10 mouse cellular contexts compared by ENCODE assay signal in genomic region chr15:98168622-98169004, GRCm38 (mm10). TPM values are rescaled to one million over a fixed set of nuclear protein-coding genes. Genes with fewer than 3 reads are reported as not detected.
DNase-seq lines count a peak whose midpoint lies in the region; ATAC-seq lines count a peak whose summit lies in the region.
"Had no signal": no experiment of that assay in that cellular context is flagged by ENCODE, and none has a peak within 500 bp of the region (broad histone marks: within the 10 kb centered on the region; RNA-seq: fewer than 3 reads in every experiment).

No protein-coding gene starts in this region.

- no peak overlapping the region for H3K27ac ChIP-seq in kidney, embryonic 14.5 days (ENCODE audit: low read depth, low read length)
- H3K27ac ChIP-seq in embryonic facial prominence, embryonic 11.5 days (replicated peaks; ENCODE audit: low read depth, low read length), result no peak overlapping the region
- H3K27ac ChIP-seq in hindbrain, embryonic 11.5 days (ENCODE audit: low read depth, low read length), result no peak overlapping the region
- peak overlapping the region; percentile 96; the same call in 1 of the 2 replicates for H3K27ac ChIP-seq in midbrain, embryonic 16.5 days (ENCODE audit: low read length)

- no peak overlapping the region for H3K9ac ChIP-seq in kidney, embryonic 14.5 days (ENCODE audit: low read depth, low read length)
- no peak overlapping the region for H3K9ac ChIP-seq in embryonic facial prominence, embryonic 11.5 days (replicated peaks; ENCODE audit: low read length)
- H3K9ac ChIP-seq in hindbrain, embryonic 11.5 days (ENCODE audit: low read depth, low read length), result peak overlapping the region; percentile 40
- peak overlapping the region; percentile 84 for H3K9ac ChIP-seq in midbrain, embryonic 16.5 days (ENCODE audit: low read depth, low read length)
- H3K9ac ChIP-seq: lung, embryonic 14.5 days had no signal

- H3K4me1 ChIP-seq in kidney, embryonic 14.5 days (ENCODE audit: control insufficient read depth, insufficient read depth, low read length), result peaks cover 6% of the 10 kb centered on the region; the same call in 1 of the 2 replicates
- H3K4me1 ChIP-seq in embryonic facial prominence, embryonic 11.5 days (ENCODE audit: control insufficient read depth, insufficient read depth, low read length), result peaks cover 4% of the 10 kb centered on the region
- H3K4me1 ChIP-seq in hindbrain, embryonic 11.5 days (replicated peaks; ENCODE audit: control insufficient read depth, insufficient read depth, low read length), result peaks cover 7% of the 10 kb centered on the region
- peaks cover 42% of the 10 kb centered on the region for H3K4me1 ChIP-seq in midbrain, embryonic 16.5 days (ENCODE audit: control insufficient read depth, insufficient read depth, low read length)

- peak; percentile 9; the same call in 1 of the 2 replicates for ATAC-seq in kidney, embryonic 14.5 days (ENCODE audit: low FRiP score, low TSS enrichment)
- no peak for ATAC-seq in embryonic facial prominence, embryonic 11.5 days (replicated peaks; ENCODE audit: insufficient number of reproducible peaks, low FRiP score, low TSS enrichment, low read depth)
- ATAC-seq in hindbrain, embryonic 11.5 days (ENCODE audit: low FRiP score), result no peak
- no peak for ATAC-seq in midbrain, embryonic 16.5 days
- ATAC-seq in erythroid progenitor cell, adult 5-6 weeks (replicated peaks; ENCODE audit: low FRiP score, poor library complexity, severe bottlenecking), result no peak

- H3K27me3 ChIP-seq in kidney, embryonic 14.5 days (ENCODE audit: control insufficient read depth, insufficient read depth, low read length), result peaks cover 44% of the 10 kb centered on the region
- H3K27me3 ChIP-seq in embryonic facial prominence, embryonic 11.5 days (ENCODE audit: control insufficient read depth, insufficient read depth, low read length), result peaks cover 39% of the 10 kb centered on the region
- peaks cover 30% of the 10 kb centered on the region for H3K27me3 ChIP-seq in hindbrain, embryonic 11.5 days (ENCODE audit: control insufficient read depth, insufficient read depth, low read length)
- H3K27me3 ChIP-seq in midbrain, embryonic 16.5 days (ENCODE audit: control insufficient read depth, insufficient read depth, low read depth, low read length), result peaks cover under 1% of the 10 kb centered on the region; the same call in 1 of the 2 replicates

- H3K4me2 ChIP-seq in kidney, embryonic 14.5 days (replicated peaks; ENCODE audit: low read depth, low read length), result no peak overlapping the region; the same call in 1 of the 2 replicates
- H3K4me2 ChIP-seq in embryonic facial prominence, embryonic 11.5 days (ENCODE audit: low read depth, low read length), result peak overlapping the region; percentile 87
- H3K4me2 ChIP-seq in hindbrain, embryonic 11.5 days (replicated peaks; ENCODE audit: low read depth, low read length), result peak overlapping the region; percentile 82
- peak overlapping the region; percentile 95 for H3K4me2 ChIP-seq in midbrain, embryonic 16.5 days (ENCODE audit: low read length)

- WGBS in kidney, embryonic 14.5 days, result 4% methylated on average over 19 of the region's 19 CpGs
- 4% methylated on average over 18 of the region's 19 CpGs for WGBS in embryonic facial prominence, embryonic 11.5 days
- WGBS in hindbrain, embryonic 11.5 days, result 3% methylated on average over 19 of the region's 19 CpGs
- 3% methylated on average over 19 of the region's 19 CpGs for WGBS in midbrain, embryonic 16.5 days

- DNase-seq in kidney, adult 9 months, result no peak
- no peak for DNase-seq in embryonic facial prominence, embryonic 11.5 days (ENCODE audit: low spot score)
- no peak for DNase-seq in hindbrain, embryonic 11.5 days (ENCODE audit: low spot score)
- DNase-seq in layer of hippocampus, postnatal 10 days (ENCODE audit: low spot score in 2 of 2), result no peak
- no peak for DNase-seq in layer of hippocampus, adult 9-10 months (ENCODE audit: low spot score)
- DNase-seq: lung, embryonic 14.5 days had no signal

- no peaks in the 10 kb centered on the region for H3K36me3 ChIP-seq in kidney, embryonic 14.5 days (ENCODE audit: control insufficient read depth, insufficient read depth, low read length)
- H3K36me3 ChIP-seq in embryonic facial prominence, embryonic 11.5 days (replicated peaks; ENCODE audit: control insufficient read depth, insufficient read depth, low read depth, low read length), result no peaks in the 10 kb centered on the region
- H3K36me3 ChIP-seq in hindbrain, embryonic 11.5 days (ENCODE audit: control insufficient read depth, insufficient read depth, low read length), result no peaks in the 10 kb centered on the region
- no peaks in the 10 kb centered on the region for H3K36me3 ChIP-seq in midbrain, embryonic 16.5 days (ENCODE audit: control insufficient read depth, insufficient read depth, low read length)

- no peaks in the 10 kb centered on the region for H3K9me3 ChIP-seq in kidney, embryonic 14.5 days (ENCODE audit: control insufficient read depth, low read length)
- no peaks in the 10 kb centered on the region for H3K9me3 ChIP-seq in embryonic facial prominence, embryonic 11.5 days (replicated peaks; ENCODE audit: control insufficient read depth, low read length)
- H3K9me3 ChIP-seq in hindbrain, embryonic 11.5 days (ENCODE audit: control insufficient read depth, low read length), result no peaks in the 10 kb centered on the region
- H3K9me3 ChIP-seq in midbrain, embryonic 16.5 days (replicated peaks; ENCODE audit: control insufficient read depth, low read length, poor library complexity, severe bottlenecking), result no peaks in the 10 kb centered on the region

- H3K4me3 ChIP-seq in kidney, embryonic 14.5 days (ENCODE audit: low read length), result peak overlapping the region; percentile 38
- H3K4me3 ChIP-seq in embryonic facial prominence, embryonic 11.5 days (ENCODE audit: low read depth, low read length), result peak overlapping the region; percentile 47
- peak overlapping the region; percentile 48 for H3K4me3 ChIP-seq in hindbrain, embryonic 11.5 days (ENCODE audit: low read depth, low read length)
- H3K4me3 ChIP-seq in midbrain, embryonic 16.5 days (ENCODE audit: low read depth, low read length), result peak overlapping the region; percentile 74

RNA-seq across cellular contexts. Expression of gene Ccdc184, which starts 1.7 kb away (rescaled TPM):
- 0.99 and 1.2 TPM in 2 replicates for polyA plus RNA-seq in kidney, embryonic 14.5 days (2014; fragmentation: Nextera tagmentation; extraction: Ambion mirVana)
- polyA plus RNA-seq in embryonic facial prominence, embryonic 11.5 days (2014; fragmentation: Nextera tagmentation; extraction: Ambion mirVana), result 2.5 and 4.2 TPM in 2 replicates
- polyA plus RNA-seq in hindbrain, embryonic 11.5 days (2014; fragmentation: Nextera tagmentation; extraction: Ambion mirVana), result 13.3 and 15.9 TPM in 2 replicates
- 118 and 146 TPM in 2 replicates for polyA plus RNA-seq in midbrain, embryonic 16.5 days (2015; fragmentation: Nextera tagmentation; extraction: Ambion mirVana)
- total RNA-seq in erythroid progenitor cell, adult 5-6 weeks (2015; ENCODE audit: low replicate concordance), result not detected in 2 replicates
- total RNA-seq in erythroid progenitor cell, adult 5-6 weeks (2017; ENCODE audit: low replicate concordance), result not detected in 2 replicates
- total RNA-seq in layer of hippocampus, postnatal 10 days (2021), result 10 to 100 TPM; 31.3 to 32.1 TPM
- polyA plus RNA-seq: lung, embryonic 14.5 days had no signal

RNA-seq across cellular contexts. Expression of gene Asb8, which starts 3.2 kb away (rescaled TPM):
- polyA plus RNA-seq in kidney, embryonic 14.5 days (2014; fragmentation: Nextera tagmentation; extraction: Ambion mirVana), result 40.6 and 52.6 TPM in 2 replicates
- polyA plus RNA-seq in embryonic facial prominence, embryonic 11.5 days (2014; fragmentation: Nextera tagmentation; extraction: Ambion mirVana), result 47.8 and 53.2 TPM in 2 replicates
- polyA plus RNA-seq in hindbrain, embryonic 11.5 days (2014; fragmentation: Nextera tagmentation; extraction: Ambion mirVana), result 47.6 and 53.2 TPM in 2 replicates
- polyA plus RNA-seq in midbrain, embryonic 16.5 days (2015; fragmentation: Nextera tagmentation; extraction: Ambion mirVana), result 60.2 and 63.5 TPM in 2 replicates
- total RNA-seq in erythroid progenitor cell, adult 5-6 weeks (2015; ENCODE audit: low replicate concordance), result 8.8 and 28.8 TPM in 2 replicates
- 4.2 and 8.1 TPM in 2 replicates for total RNA-seq in erythroid progenitor cell, adult 5-6 weeks (2017; ENCODE audit: low replicate concordance)
- 10 to 100 TPM; 40.8 to 40.9 TPM for total RNA-seq in layer of hippocampus, postnatal 10 days (2021)

RNA-seq across cellular contexts. Expression of gene Olfr288, which starts 26.7 kb away (rescaled TPM):
- not detected in 2 replicates for polyA plus RNA-seq in kidney, embryonic 14.5 days (2014; fragmentation: Nextera tagmentation; extraction: Ambion mirVana)
- not detected in 2 replicates for polyA plus RNA-seq in embryonic facial prominence, embryonic 11.5 days (2014; fragmentation: Nextera tagmentation; extraction: Ambion mirVana)
- not detected in 2 replicates for polyA plus RNA-seq in hindbrain, embryonic 11.5 days (2014; fragmentation: Nextera tagmentation; extraction: Ambion mirVana)
- not detected in 2 replicates for polyA plus RNA-seq in midbrain, embryonic 16.5 days (2015; fragmentation: Nextera tagmentation; extraction: Ambion mirVana)
- total RNA-seq in erythroid progenitor cell, adult 5-6 weeks (2015; ENCODE audit: low replicate concordance), result not detected in 2 replicates
- not detected in 2 replicates for total RNA-seq in erythroid progenitor cell, adult 5-6 weeks (2017; ENCODE audit: low replicate concordance)
- not detected for total RNA-seq in layer of hippocampus, postnatal 10 days (2021)
- polyA plus RNA-seq: lung, embryonic 14.5 days had no signal

RNA-seq across cellular contexts. Expression of gene Gm44579, which starts 52.2 kb away (rescaled TPM):
- not detected in 2 replicates for polyA plus RNA-seq in kidney, embryonic 14.5 days (2014; fragmentation: Nextera tagmentation; extraction: Ambion mirVana)
- not detected in 2 replicates for polyA plus RNA-seq in embryonic facial prominence, embryonic 11.5 days (2014; fragmentation: Nextera tagmentation; extraction: Ambion mirVana)
- polyA plus RNA-seq in hindbrain, embryonic 11.5 days (2014; fragmentation: Nextera tagmentation; extraction: Ambion mirVana), result not detected in 2 replicates
- not detected in 2 replicates for polyA plus RNA-seq in midbrain, embryonic 16.5 days (2015; fragmentation: Nextera tagmentation; extraction: Ambion mirVana)
- total RNA-seq in erythroid progenitor cell, adult 5-6 weeks (2015; ENCODE audit: low replicate concordance), result not detected in 2 replicates
- total RNA-seq in erythroid progenitor cell, adult 5-6 weeks (2017; ENCODE audit: low replicate concordance), result not detected in 2 replicates
- under 1 TPM in 1 of 2 experiments, not detected in 1; 0.18 TPM for total RNA-seq in layer of hippocampus, postnatal 10 days (2021)
- polyA plus RNA-seq: frontal cortex, adult 2 months; lung, embryonic 14.5 days had no signal

RNA-seq across cellular contexts. Expression of gene Olfr287, which starts 52.2 kb away (rescaled TPM):
- polyA plus RNA-seq in kidney, embryonic 14.5 days (2014; fragmentation: Nextera tagmentation; extraction: Ambion mirVana), result not detected in 2 replicates
- polyA plus RNA-seq in embryonic facial prominence, embryonic 11.5 days (2014; fragmentation: Nextera tagmentation; extraction: Ambion mirVana), result not detected in 2 replicates
- polyA plus RNA-seq in hindbrain, embryonic 11.5 days (2014; fragmentation: Nextera tagmentation; extraction: Ambion mirVana), result not detected in 2 replicates
- 0.16 and 0.20 TPM in 2 replicates for polyA plus RNA-seq in midbrain, embryonic 16.5 days (2015; fragmentation: Nextera tagmentation; extraction: Ambion mirVana)
- total RNA-seq in erythroid progenitor cell, adult 5-6 weeks (2015; ENCODE audit: low replicate concordance), result not detected in 2 replicates
- not detected in 2 replicates for total RNA-seq in erythroid progenitor cell, adult 5-6 weeks (2017; ENCODE audit: low replicate concordance)
- total RNA-seq in layer of hippocampus, postnatal 10 days (2021), result under 1 TPM; 0.69 to 0.71 TPM
- polyA plus RNA-seq: lung, embryonic 14.5 days had no signal

Comparison
In these comparisons a context has a peak if more than half of its experiments do, and no peak if none do; other contexts are left out.
1. H3K9ac ChIP-seq: peak in hindbrain, embryonic 11.5 days (single experiment) and midbrain, embryonic 16.5 days (single experiment); none in kidney, embryonic 14.5 days (single experiment) and embryonic facial prominence, embryonic 11.5 days (single experiment).
2. Peak in every context shown above with its lines, with median percentiles within 50 percentile points of each other: H3K4me3 ChIP-seq.